Mouse (Mus musculus) kidney, adult 11 months (tissue): Measurements from ENCODE around the gene Mnt.

Experiments
- DNase-seq: peaks from one replicate; pipeline ENCODE4 v3.0.0; 2022

Gene Mnt

GRCm38 (mm10) chr11:74832503-74833143, 1.9 kb downstream of the Mnt start:
- peak; percentile 77 for DNase-seq

- peak; percentile 61 for DNase-seq
Measured at GRCm38 (mm10) chr11:74833536-74834358, 3.0 kb downstream of the Mnt start.

DNA sequence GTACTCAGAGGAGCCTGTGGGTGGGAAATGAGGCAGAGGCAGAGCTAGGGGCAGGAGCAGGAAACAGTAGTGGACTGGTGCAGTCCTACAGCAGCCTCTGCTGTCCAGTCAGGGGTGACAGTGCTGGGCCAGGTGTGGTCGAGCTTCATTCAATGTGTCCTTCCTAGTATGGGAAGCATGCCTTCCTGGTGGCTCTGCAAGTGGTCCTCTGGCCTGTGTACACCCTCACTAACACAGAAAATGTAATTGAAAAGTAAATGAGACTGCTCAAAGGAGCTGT, 3.6 kb downstream of the Mnt start:
- DNase-seq, result no peak

- no peak for DNase-seq
Measured at GRCm38 (mm10) chr11:74834650-74835277, 4.0 kb downstream of the Mnt start.

DNA sequence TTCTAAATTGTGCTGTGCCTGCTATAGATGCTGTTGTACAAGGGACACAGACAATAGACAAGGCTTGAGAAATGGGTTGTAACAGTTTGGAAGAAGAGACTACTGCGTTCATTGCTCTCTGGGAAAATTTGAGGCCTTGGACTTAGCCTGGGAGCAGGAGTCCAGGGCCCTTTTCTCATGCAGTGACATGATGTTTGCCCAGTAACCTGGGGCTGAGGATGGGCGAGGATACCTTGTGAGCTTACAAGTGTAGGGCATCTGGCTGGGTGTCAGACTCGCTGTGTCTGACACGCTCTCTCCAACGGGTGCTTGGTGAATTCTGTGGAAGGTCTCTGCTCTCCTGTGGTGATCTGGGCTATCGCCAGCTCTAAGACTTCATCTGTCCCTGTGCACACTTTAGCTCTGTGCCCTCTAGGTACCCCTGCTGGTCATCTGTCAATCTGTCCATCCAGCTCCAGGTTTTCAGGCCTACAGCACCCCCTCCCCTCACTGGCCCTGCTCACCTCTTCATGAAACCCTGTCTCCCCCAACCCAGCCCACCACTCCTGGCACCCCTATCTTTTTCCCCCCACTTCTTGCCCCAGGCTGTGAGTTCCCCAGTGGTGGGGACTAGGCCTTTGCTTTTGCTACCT, 5.0 kb downstream of the Mnt start:
- DNase-seq, result no peak

DNA sequence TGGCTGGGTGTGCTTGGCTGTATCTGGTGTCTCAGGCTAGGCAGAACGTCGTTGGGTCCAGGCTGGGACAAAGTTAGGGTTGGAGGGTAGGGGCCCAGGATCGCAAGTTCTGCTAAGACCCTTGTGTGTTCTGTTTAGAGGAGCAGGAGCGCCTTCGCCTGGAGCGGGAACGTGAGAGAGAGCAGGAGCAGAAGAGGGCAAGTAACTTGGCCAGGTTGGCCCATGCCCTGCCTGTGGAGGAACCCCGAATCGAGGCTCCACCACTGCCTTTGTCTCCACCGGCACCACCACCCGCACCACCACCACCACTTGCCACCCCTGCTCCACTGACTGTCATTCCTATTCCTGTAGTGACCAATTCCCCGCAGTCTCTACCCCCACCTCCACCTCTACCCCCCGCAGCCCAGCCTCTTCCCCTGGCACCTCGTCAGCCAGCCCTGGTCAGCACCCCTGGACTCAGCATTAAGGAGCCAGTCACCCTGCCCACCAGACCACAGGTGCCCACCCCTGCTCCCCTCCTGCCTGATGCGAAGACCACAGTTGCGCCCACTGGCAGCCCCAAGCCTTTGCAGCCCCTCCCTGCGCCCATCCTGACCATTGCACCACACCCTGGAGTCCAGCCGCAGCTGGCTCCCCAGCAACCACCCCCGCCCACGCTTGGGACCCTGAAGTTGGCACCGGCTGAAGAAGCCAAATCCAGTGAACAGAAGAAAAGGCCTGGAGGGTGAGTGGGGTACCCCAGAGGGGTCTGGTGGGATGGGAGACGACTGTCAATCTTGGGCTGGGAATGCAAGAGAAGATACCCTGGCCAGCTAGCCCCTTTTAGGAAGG, 5.7 kb downstream of the Mnt start:
- peak; percentile 30 for DNase-seq

DNA sequence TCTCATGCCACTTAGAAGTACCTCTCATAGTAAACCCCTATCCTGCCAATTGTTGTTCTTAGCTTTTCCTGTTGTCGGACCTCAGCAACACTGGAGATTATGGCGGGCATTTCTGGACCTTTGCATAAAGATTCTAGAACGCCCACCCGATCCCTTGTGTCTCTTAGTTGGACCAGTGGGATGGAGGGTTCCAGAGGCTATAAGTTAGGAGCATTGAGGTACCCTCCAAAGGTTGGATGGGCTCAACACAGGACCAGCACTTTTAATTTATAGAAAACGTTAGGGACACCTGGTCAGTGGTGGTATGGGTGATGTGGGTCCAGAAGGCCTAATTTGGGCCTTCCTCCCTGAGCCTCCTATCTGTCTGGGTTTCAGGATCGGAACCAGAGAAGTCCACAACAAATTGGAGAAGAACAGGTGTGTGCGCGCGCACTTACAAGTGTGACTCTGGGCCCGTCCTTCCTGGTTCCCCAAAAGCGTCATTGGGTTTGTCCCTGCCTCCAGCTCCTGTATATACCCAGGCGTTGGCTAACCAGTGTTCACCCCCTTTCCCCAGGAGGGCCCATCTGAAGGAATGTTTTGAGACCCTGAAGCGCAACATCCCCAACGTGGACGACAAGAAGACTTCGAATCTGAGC, 6.5 kb downstream of the Mnt start:
- no peak for DNase-seq

DNA sequence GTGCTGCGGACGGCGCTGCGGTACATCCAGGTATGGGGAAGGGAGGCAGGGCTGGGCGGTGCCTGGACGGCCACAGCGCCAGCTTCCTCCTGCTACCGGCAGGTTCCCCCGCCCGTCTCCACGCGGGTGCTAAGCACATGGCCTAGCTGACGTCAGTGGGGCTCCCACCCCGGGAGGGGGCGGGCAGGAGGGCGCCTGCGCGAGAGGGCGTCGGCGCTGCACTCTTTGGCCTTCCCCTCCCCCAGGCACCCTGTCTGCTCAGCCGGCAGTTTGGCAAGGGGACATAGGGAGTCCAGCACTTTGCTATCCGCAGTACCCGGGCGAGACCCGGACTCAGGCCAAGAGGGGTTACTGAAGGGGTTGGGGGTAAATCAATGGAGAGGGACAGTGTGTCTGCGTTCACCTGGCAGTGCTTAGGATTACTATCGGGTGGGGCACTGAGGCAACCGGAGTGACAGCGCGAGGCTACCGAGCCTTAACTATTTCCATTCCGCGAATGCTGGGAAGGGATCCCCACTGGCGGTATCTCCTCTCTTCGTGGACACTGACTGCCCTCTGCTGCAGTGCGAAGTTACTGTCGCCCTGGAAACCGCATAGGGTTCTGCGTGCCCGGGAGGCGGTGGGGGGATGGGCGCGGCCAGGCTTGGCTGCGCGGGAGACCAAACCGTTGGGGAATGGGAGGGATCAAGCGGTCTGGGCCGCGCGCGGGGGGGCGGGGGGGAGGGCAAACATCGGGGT, 7.1 kb downstream of the Mnt start:
- peak; percentile 96 for DNase-seq

DNA sequence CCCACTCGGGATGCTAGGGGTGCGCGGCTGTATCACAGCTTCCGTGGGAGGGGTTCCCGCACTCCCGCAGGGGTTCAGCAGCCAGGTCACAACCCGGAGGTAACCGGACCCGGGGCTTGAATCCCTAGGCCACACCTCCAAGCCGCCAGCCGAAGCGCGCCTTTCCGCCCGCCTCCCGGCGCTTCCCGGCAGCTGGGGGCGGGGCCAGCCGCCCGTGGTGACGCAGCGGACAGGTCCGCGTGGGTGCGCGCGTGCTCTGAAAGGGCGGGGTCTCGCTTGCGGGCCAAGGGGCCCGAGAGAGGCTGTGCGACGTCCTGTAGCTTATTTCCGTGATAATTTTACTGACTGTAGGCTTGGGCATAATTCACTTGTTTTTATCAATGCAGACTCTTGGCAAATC, 7.7 kb downstream of the Mnt start:
- peak; percentile 96 for DNase-seq

GRCm38 (mm10) chr11:74838971-74839370, 8.3 kb downstream of the Mnt start:
- peak; percentile 95 for DNase-seq

DNA sequence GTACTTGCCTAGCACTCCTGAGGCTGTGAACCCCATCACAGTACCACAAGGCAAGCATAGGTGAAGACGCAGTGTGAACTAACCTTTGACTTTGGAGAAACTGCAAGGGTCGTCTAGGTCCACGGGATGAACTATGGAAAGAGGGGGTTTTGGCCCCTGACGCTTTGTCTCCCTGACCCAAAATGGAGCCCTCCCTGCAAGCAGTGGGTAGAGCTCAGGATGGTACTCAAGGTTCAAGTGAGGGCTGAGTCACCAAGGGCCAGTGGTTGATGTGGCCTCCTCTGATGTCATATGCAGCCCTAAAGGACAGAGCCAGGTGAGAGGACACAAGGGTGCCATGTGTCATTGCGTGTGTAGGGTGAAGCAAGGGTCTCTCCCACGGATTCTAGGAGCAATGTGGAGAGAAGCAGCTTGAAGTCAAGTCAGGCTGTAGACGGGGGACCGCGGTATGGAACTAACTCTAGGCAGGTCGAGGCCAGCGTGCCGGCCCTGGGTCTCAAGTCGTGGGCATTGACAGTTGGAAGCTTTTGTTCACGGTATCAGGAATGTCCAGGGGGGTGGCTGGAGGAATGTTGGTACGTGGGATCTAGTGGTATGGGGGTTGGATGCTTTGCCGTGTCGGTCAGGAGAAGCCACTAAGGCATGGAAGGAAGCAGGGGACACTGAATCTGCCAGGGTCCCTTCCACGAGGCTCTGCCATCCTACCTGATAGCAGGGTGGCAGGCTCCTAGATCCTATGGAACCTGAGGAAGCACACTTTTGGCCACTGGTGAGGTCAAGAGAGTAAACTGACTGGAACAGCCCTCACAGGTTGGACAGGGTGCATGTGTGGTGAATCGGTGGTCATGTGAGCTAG, 9.4 kb downstream of the Mnt start:
- DNase-seq, result no peak

DNA sequence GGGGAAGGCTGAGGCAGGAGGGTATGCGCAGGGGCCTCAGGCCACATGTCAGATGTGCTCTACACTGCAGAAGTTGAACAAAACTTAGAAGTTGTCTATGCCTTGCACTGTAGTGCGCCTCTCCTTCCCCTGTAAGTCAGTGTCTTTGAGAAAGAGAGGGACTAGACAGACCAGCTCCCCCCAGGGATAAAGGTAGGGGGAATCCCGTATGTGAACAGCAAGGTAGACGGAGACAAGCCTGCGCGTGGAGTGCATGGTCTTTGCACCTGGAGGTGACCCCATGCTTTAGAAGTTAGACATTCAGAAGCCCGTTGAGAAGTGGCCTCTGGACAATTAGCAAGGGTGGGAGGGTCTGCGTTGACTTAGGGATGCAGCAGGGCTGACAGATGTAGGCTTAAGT, 10.0 kb downstream of the Mnt start:
- DNase-seq, result no peak

DNA sequence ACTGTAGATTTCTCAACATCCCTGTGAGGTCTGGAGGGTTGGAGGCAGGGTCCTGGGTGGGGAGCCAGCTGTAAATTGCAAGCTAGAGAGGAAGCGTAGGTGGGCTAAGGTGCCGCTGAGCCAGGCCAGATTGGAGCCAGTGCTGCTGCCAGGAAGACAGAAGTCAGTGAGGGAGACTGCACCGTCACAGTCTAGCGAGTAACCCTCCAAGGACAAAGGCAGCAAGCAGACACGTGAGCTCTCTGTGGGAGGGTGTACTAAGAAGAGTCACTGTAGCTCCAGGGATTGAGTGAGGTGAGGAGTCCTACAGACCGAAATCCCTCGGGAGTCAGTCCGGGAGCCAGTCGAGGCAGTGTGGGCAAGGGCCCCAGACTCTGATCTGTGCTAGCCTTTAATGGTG, 10.6 kb downstream of the Mnt start:
- DNase-seq, result peak; percentile 90

DNA sequence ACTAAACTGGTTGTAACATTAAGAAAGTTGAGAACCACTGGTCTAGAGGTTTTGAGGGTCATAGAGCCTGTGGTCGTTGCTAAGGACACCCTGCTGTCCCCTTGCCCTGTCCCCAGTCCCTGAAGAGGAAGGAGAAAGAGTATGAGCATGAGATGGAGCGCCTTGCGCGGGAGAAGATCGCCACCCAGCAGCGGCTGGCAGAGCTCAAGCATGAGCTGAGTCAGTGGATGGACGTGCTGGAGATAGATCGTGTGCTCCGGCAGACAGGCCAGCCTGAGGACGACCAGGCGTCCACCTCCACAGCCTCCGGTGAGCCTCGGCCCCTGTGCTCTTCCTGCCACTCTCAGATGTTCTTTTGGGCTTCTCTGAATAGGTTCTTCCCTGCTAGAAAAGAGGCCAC, 11.3 kb downstream of the Mnt start:
- DNase-seq, result peak; percentile 47

GRCm38 (mm10) chr11:74842656-74843434, 12.1 kb downstream of the Mnt start:
- no peak for DNase-seq

DNA sequence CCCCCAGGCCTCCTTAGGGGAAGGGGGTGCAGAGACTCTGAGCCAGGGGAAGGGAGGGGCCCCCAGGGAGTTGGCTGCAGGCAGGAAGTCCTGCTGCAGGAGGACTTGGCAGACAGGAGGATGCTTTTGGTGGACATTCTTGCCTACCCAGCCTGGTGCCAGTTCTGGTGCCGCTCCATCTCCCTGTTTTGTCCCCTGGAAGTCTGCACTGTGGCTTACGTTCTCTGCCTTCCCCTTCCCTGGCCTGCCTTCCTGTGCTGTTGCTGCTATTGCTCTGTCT, 12.7 kb downstream of the Mnt start:
- DNase-seq, result no peak

DNA sequence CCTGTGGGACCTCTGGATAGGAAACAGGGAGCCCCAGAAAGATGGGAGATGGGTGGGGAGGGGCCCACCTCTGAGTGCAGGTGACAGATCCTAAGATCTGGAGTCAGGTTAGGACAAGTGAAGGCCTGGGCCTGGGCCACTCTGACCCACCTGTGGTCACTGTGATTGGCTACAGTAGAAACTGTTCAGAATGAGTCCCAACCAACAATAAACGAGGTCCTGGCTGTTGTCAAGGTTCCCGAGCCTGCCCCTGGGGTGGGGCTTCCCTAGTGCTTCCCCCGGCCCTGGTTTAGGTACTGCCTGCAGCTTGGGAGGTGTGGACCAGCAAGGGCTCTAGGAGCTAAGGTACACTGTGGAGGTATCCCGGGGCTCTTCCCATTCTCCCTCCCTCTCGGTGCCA, 13.0 kb downstream of the Mnt start:
- no peak for DNase-seq

DNA sequence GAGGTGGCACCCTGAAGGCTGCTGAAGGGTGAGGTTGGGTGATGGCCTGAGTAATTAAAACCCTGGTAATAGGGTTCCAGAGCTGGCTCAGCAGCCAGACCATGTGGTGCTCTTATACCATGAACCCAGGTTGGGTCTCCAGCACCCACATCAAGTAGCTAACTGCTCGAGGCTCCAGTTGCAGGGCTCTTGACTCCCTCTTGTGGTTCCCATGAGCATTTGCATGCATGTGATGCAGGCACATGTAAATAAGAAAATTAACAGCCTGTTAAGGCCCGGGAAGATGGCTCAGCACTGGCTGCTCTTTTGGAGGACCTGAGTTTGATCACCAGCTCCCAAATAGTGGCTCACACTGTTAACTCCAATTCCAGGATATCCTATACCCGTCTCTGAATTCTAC, 15.1 kb downstream of the Mnt start:
- no peak for DNase-seq

DNA sequence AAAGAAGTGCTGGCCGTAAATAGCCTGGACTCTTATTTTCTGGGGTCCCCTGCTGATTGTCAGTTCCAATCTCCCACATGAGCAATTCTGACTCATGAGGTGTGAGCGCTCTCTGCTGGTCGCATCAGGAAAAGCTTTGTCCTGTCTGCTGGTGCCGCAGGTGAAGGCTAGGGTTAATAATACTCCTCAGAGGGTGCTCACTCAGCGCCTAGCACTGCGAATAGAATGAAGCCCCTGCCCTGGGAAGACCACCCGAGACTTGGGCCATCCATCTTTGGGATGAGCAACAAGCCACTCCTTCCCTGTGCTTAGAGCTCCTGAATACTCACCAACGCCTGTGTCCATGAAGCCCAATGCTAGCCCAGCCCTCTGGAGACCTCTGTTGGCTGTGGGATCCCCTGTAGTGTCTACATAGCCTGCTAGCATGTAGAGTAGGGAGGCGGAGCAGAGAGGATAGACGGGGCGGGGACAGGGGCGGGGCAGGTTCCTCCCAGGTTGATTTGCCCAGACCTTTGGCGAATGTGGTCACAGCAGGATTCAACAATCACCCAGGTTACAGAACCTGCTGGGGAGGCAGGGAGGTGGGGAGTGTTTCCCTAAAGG, 17.3 kb downstream of the Mnt start:
- DNase-seq, result peak; percentile 90
